Mouse (Mus musculus): ENCODE data around the gene Rgs10. TPM values are rescaled to one million over a fixed set of nuclear protein-coding genes. Genes with fewer than 3 reads are reported as not detected.

Gene Rgs10
- polyA plus RNA-seq, 1 experiment from 2014 or later: 12.7 TPM

DNA sequence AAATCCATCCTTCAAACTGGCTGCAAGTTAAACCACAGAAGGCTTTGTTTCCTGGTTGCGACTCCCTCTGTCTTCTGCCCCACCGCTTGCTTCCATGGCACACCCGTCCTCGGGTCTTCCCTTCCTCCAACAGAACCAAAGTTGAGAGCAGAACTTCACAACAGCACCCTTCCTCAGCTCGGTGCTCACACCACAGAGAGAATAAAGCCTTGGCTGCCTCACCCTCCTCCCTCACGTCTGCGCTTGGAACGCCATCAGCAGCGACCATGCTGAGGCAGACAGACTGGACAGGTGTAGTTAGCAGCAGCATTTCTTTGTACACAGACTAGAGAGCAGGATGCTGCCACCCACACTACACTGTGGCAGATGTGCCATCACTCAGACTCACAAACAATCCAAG, 59.8 kb downstream of the Rgs10 start:
- H3K4me2 ChIP-seq (ENCODE audit: low read depth): no peak overlapping the region
- WGBS: 81% methylated on average over 9 of the region's 9 CpGs
- DNase-seq (ENCODE audit: low spot score): no peak

GRCm38 (mm10) chr7:128356868-128357755, 61.4 kb downstream of the Rgs10 start:
- no peaks in the 10 kb centered on the region for H3K9me3 ChIP-seq (ENCODE audit: control insufficient read depth, low read length)
- no peak overlapping the region for H3K4me3 ChIP-seq (ENCODE audit: low read depth, low read length)
- ATAC-seq (ENCODE audit: insufficient read depth, low FRiP score, low TSS enrichment): no peak
- no peak overlapping the region for H3K27ac ChIP-seq (ENCODE audit: low read depth, low read length)
- no peaks in the 10 kb centered on the region for H3K27me3 ChIP-seq (ENCODE audit: control insufficient read depth, insufficient read depth, low read length)
- H3K36me3 ChIP-seq (ENCODE audit: control insufficient read depth, insufficient read depth, low read length): no peaks in the 10 kb centered on the region
- WGBS: 74% methylated on average over 9 of the region's 9 CpGs
- no peak overlapping the region for H3K4me2 ChIP-seq (ENCODE audit: low read depth)
- no peaks in the 10 kb centered on the region for H3K4me1 ChIP-seq (ENCODE audit: control insufficient read depth, insufficient read depth, low read length)
- H3K9ac ChIP-seq (ENCODE audit: low read length): no peak overlapping the region
- DNase-seq (ENCODE audit: low spot score): no peak

More for the DNA sequence above, 59.8 kb downstream of the Rgs10 start:
- Histone ChIP-seq H3K9ac (ENCODE audit: low read length) (no peak overlapping the region), H3K27ac (ENCODE audit: low read depth, low read length) (no peak overlapping the region), H3K9me3 (ENCODE audit: control insufficient read depth, low read length) (no peaks in the 10 kb centered on the region), H3K4me1 (ENCODE audit: control insufficient read depth, insufficient read depth, low read length) (no peaks in the 10 kb centered on the region), H3K36me3 (ENCODE audit: control insufficient read depth, insufficient read depth, low read length) (no peaks in the 10 kb centered on the region), H3K27me3 (ENCODE audit: control insufficient read depth, insufficient read depth, low read length) (no peaks in the 10 kb centered on the region), H3K4me3 (ENCODE audit: low read depth, low read length) (no peak overlapping the region)
- ATAC-seq (ENCODE audit: insufficient read depth, low FRiP score, low TSS enrichment): no peak

- no peaks in the 10 kb centered on the region for H3K27me3 ChIP-seq (ENCODE audit: control insufficient read depth, insufficient read depth, low read length)
- no peak for DNase-seq (ENCODE audit: low spot score)
- H3K27ac ChIP-seq (ENCODE audit: low read depth, low read length): no peak overlapping the region
- H3K4me3 ChIP-seq (ENCODE audit: low read depth, low read length): no peak overlapping the region
- no peak overlapping the region for H3K9ac ChIP-seq (ENCODE audit: low read length)
- no peaks in the 10 kb centered on the region for H3K36me3 ChIP-seq (ENCODE audit: control insufficient read depth, insufficient read depth, low read length)
- H3K4me2 ChIP-seq (ENCODE audit: low read depth): no peak overlapping the region
- H3K4me1 ChIP-seq (ENCODE audit: control insufficient read depth, insufficient read depth, low read length): no peaks in the 10 kb centered on the region
- WGBS: 92% methylated on average over 5 of the region's 5 CpGs
- no peak for ATAC-seq (ENCODE audit: insufficient read depth, low FRiP score, low TSS enrichment)
- no peaks in the 10 kb centered on the region for H3K9me3 ChIP-seq (ENCODE audit: control insufficient read depth, low read length)
These were observed 63.1 kb downstream of the Rgs10 start for GRCm38 (mm10) chr7:128355463-128355862.

GRCm38 (mm10) chr7:128352721-128353120, 65.8 kb downstream of the Rgs10 start:
- Histone ChIP-seq H3K36me3 (ENCODE audit: control insufficient read depth, insufficient read depth, low read length) (no peaks in the 10 kb centered on the region), H3K9ac (ENCODE audit: low read length) (no peak overlapping the region), H3K4me2 (ENCODE audit: low read depth) (no peak overlapping the region), H3K9me3 (ENCODE audit: control insufficient read depth, low read length) (no peaks in the 10 kb centered on the region), H3K27ac (ENCODE audit: low read depth, low read length) (no peak overlapping the region), H3K4me1 (ENCODE audit: control insufficient read depth, insufficient read depth, low read length) (no peaks in the 10 kb centered on the region), H3K4me3 (ENCODE audit: low read depth, low read length) (no peak overlapping the region), H3K27me3 (ENCODE audit: control insufficient read depth, insufficient read depth, low read length) (no peaks in the 10 kb centered on the region)
- ATAC-seq (ENCODE audit: insufficient read depth, low FRiP score, low TSS enrichment): no peak
- DNase-seq (ENCODE audit: low spot score): no peak
- WGBS: 70% methylated on average over 3 of the region's 3 CpGs

- ATAC-seq (ENCODE audit: insufficient read depth, low FRiP score, low TSS enrichment) (no peak), DNase-seq (ENCODE audit: low spot score) (no peak)
- H3K4me1 ChIP-seq (ENCODE audit: control insufficient read depth, insufficient read depth, low read length): no peaks in the 10 kb centered on the region
- no peak overlapping the region for H3K9ac ChIP-seq (ENCODE audit: low read length)
- 79% methylated on average over 3 of the region's 5 CpGs for WGBS
- H3K4me2 ChIP-seq (ENCODE audit: low read depth): no peak overlapping the region
- no peaks in the 10 kb centered on the region for H3K27me3 ChIP-seq (ENCODE audit: control insufficient read depth, insufficient read depth, low read length)
- H3K9me3 ChIP-seq (ENCODE audit: control insufficient read depth, low read length): no peaks in the 10 kb centered on the region
- H3K27ac ChIP-seq (ENCODE audit: low read depth, low read length): no peak overlapping the region
- H3K4me3 ChIP-seq (ENCODE audit: low read depth, low read length): no peak overlapping the region
- H3K36me3 ChIP-seq (ENCODE audit: control insufficient read depth, insufficient read depth, low read length): no peaks in the 10 kb centered on the region
These were observed 67.4 kb downstream of the Rgs10 start for GRCm38 (mm10) chr7:128351176-128351575.

DNA sequence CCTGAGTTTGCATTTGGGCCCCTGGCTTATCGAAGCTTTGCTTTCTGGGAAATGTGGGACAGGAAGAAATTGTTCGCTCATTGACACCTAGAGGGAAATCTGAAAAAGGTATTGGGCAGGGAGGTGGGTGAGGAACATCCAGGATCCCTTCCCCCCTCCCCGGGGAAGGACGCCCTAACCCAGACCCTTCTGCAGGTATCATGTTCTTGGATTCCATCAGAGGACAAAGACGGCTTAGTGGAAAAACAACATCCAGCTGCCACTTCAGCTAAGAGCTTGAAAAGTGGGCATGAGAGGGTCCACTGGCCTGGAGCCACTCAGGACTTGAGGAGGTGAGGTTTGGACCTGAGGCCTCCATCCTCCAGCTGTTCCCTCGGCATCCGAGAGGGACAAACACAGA, 68.2 kb downstream of the Rgs10 start:
- Histone ChIP-seq H3K27ac (ENCODE audit: low read depth, low read length) (no peak overlapping the region), H3K4me3 (ENCODE audit: low read depth, low read length) (no peak overlapping the region), H3K36me3 (ENCODE audit: control insufficient read depth, insufficient read depth, low read length) (no peaks in the 10 kb centered on the region), H3K9ac (ENCODE audit: low read length) (no peak overlapping the region), H3K9me3 (ENCODE audit: control insufficient read depth, low read length) (no peaks in the 10 kb centered on the region), H3K4me2 (ENCODE audit: low read depth) (no peak overlapping the region), H3K4me1 (ENCODE audit: control insufficient read depth, insufficient read depth, low read length) (no peaks in the 10 kb centered on the region), H3K27me3 (ENCODE audit: control insufficient read depth, insufficient read depth, low read length) (no peaks in the 10 kb centered on the region)
- no peak for DNase-seq (ENCODE audit: low spot score)
- WGBS: 83% methylated on average over 7 of the region's 7 CpGs
- no peak for ATAC-seq (ENCODE audit: insufficient read depth, low FRiP score, low TSS enrichment)

DNA sequence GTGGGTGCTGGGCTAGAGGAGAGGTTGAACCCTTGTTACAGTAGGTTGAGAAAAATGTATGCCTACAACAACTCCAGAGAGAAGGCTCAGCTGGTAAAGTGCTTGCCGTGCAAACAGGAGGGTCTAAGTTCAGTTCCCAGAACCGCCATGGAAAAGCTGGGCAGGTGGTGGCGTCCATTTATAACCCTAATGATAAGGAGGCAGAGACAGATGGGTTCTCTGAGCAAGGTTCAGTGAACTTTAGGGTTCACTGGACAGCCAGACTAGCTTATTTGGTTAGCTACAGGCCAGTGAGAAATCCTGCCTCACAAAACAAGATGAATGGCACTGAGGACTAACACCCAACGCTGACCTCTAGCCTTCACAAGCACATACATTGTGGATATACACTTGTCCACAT, 68.8 kb downstream of the Rgs10 start:
- 41% methylated on average over 4 of the region's 4 CpGs for WGBS
- Histone ChIP-seq H3K9ac (ENCODE audit: low read length) (no peak overlapping the region), H3K4me3 (ENCODE audit: low read depth, low read length) (no peak overlapping the region), H3K9me3 (ENCODE audit: control insufficient read depth, low read length) (no peaks in the 10 kb centered on the region), H3K27ac (ENCODE audit: low read depth, low read length) (no peak overlapping the region), H3K4me1 (ENCODE audit: control insufficient read depth, insufficient read depth, low read length) (no peaks in the 10 kb centered on the region), H3K36me3 (ENCODE audit: control insufficient read depth, insufficient read depth, low read length) (no peaks in the 10 kb centered on the region), H3K27me3 (ENCODE audit: control insufficient read depth, insufficient read depth, low read length) (no peaks in the 10 kb centered on the region), H3K4me2 (ENCODE audit: low read depth) (no peak overlapping the region)
- ATAC-seq (ENCODE audit: insufficient read depth, low FRiP score, low TSS enrichment): no peak
- DNase-seq (ENCODE audit: low spot score): no peak

- no peaks in the 10 kb centered on the region for H3K4me1 ChIP-seq (ENCODE audit: control insufficient read depth, insufficient read depth, low read length)
- 35% methylated on average over 1 of the region's 1 CpGs for WGBS
- no peak overlapping the region for H3K9ac ChIP-seq (ENCODE audit: low read length)
- no peak overlapping the region for H3K4me3 ChIP-seq (ENCODE audit: low read depth, low read length)
- H3K9me3 ChIP-seq (ENCODE audit: control insufficient read depth, low read length): no peaks in the 10 kb centered on the region
- H3K4me2 ChIP-seq (ENCODE audit: low read depth): no peak overlapping the region
- no peak for ATAC-seq (ENCODE audit: insufficient read depth, low FRiP score, low TSS enrichment)
- H3K27ac ChIP-seq (ENCODE audit: low read depth, low read length): no peak overlapping the region
- no peak for DNase-seq (ENCODE audit: low spot score)
- no peaks in the 10 kb centered on the region for H3K36me3 ChIP-seq (ENCODE audit: control insufficient read depth, insufficient read depth, low read length)
- H3K27me3 ChIP-seq (ENCODE audit: control insufficient read depth, insufficient read depth, low read length): no peaks in the 10 kb centered on the region
These were observed 70.0 kb downstream of the Rgs10 start for GRCm38 (mm10) chr7:128348608-128349007.

DNA sequence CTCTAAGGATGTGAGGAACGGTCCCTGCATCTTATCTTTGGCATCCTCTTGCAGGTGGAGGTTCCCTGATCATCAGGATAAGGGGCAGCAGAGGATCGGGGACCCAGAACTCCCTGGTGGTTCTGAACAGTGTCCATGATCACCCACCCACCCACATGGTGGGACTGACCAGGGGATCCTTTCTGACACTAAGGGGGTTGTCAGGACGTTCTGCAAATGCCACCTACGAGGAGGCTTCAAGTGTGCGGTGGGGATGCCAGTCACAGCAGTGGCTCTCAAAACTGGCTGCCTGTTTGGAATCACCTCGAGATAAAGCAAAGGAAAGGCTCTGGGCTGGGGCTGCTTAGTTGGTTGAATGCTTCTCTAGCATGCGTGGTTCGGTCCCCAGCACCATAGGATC, 71.6 kb downstream of the Rgs10 start:
- DNase-seq (ENCODE audit: low spot score): no peak
- H3K9me3 ChIP-seq (ENCODE audit: control insufficient read depth, low read length): no peaks in the 10 kb centered on the region
- no peak overlapping the region for H3K4me3 ChIP-seq (ENCODE audit: low read depth, low read length)
- no peaks in the 10 kb centered on the region for H3K4me1 ChIP-seq (ENCODE audit: control insufficient read depth, insufficient read depth, low read length)
- no peak overlapping the region for H3K4me2 ChIP-seq (ENCODE audit: low read depth)
- ATAC-seq (ENCODE audit: insufficient read depth, low FRiP score, low TSS enrichment): no peak
- H3K9ac ChIP-seq (ENCODE audit: low read length): no peak overlapping the region
- H3K27ac ChIP-seq (ENCODE audit: low read depth, low read length): no peak overlapping the region
- no peaks in the 10 kb centered on the region for H3K36me3 ChIP-seq (ENCODE audit: control insufficient read depth, insufficient read depth, low read length)
- H3K27me3 ChIP-seq (ENCODE audit: control insufficient read depth, insufficient read depth, low read length): no peaks in the 10 kb centered on the region
- 81% methylated on average over 8 of the region's 8 CpGs for WGBS
